Mouse (Mus musculus) liver, embryonic 15.5 days (tissue): ENCODE data around the gene Slc39a1. TPM values are rescaled to one million over a fixed set of nuclear protein-coding genes. Genes with fewer than 3 reads are reported as not detected.

Experiments
- microRNA-seq: library from miRNA; unstranded; fragments of <30 nt; microRNA quantifications from one replicate; pipeline ENCODE4, GENCODE M21; 2016
- polyA plus RNA-seq: library from polyadenylated mRNA; unstranded; fragments of >200 nt; fragmentation: Nextera tagmentation; extraction: Ambion mirVana; gene quantifications from 2 replicates; pipeline ENCODE4 v1.2.1, GENCODE M21; 2015

Gene Slc39a1
- polyA plus RNA-seq, 1 experiment from 2014 or later = 28.1 TPM

Small RNA genes within 50 kb of the gene (microRNA-seq; reads per million reads assigned to microRNA genes)
- not detected for gene Mir7012

Other genes with a start within 250 kb of the Slc39a1 start
- gene Hax1, start 249.4 kb upstream of the Slc39a1 start, polyA plus RNA-seq = 118 and 124 TPM in 2 replicates
- gene 4933434E20Rik, start 196.5 kb upstream of the Slc39a1 start, polyA plus RNA-seq = 71.4 and 75.6 TPM in 2 replicates
- gene Ubap2l, start 195.5 kb upstream of the Slc39a1 start, polyA plus RNA-seq = 54.0 and 61.5 TPM in 2 replicates
- gene Tpm3, start 175.5 kb upstream of the Slc39a1 start, polyA plus RNA-seq = 185 and 190 TPM in 2 replicates
- 0.05 and 0.08 TPM in 2 replicates for gene Nup210l, start 144.0 kb upstream of the Slc39a1 start, polyA plus RNA-seq
- 479 and 574 TPM in 2 replicates for gene Rps27, start 34.5 kb upstream of the Slc39a1 start, polyA plus RNA-seq
- 3.7 and 4.7 TPM in 2 replicates for gene Rab13, start 34.5 kb upstream of the Slc39a1 start, polyA plus RNA-seq
- 40.7 and 42.7 TPM in 2 replicates for gene Jtb, start 16.6 kb upstream of the Slc39a1 start, polyA plus RNA-seq
- gene Creb3l4, start 4.7 kb upstream of the Slc39a1 start, polyA plus RNA-seq = 0.37 and 0.47 TPM in 2 replicates
- gene Crtc2, start 6.0 kb downstream of the Slc39a1 start, polyA plus RNA-seq = 6.1 and 7.9 TPM in 2 replicates
- gene Dennd4b, start 17.0 kb downstream of the Slc39a1 start, polyA plus RNA-seq = 2.3 and 2.6 TPM in 2 replicates
- 3.4 and 3.5 TPM in 2 replicates for gene Gatad2b, start 45.0 kb downstream of the Slc39a1 start, polyA plus RNA-seq
- 1.5 and 1.7 TPM in 2 replicates for gene Slc27a3, start 141.8 kb downstream of the Slc39a1 start, polyA plus RNA-seq
- gene Ints3, start 185.4 kb downstream of the Slc39a1 start, polyA plus RNA-seq = 9.2 and 9.9 TPM in 2 replicates
- gene Npr1, start 217.7 kb downstream of the Slc39a1 start, polyA plus RNA-seq = 3.7 and 4.8 TPM in 2 replicates
- gene Ilf2, start 228.0 kb downstream of the Slc39a1 start, polyA plus RNA-seq = 48.2 and 50.8 TPM in 2 replicates
- gene Snapin, start 242.9 kb downstream of the Slc39a1 start, polyA plus RNA-seq = 16.2 and 17.8 TPM in 2 replicates